Mouse (Mus musculus) neutrophil, adult 59 days (primary cell): ENCODE measurements around the gene Pltp. TPM values are rescaled to one million over a fixed set of nuclear protein-coding genes. Genes with fewer than 3 reads are reported as not detected.

Source experiments
- total RNA-seq, 2 experiments: library from RNA; stranded (reverse); gene quantifications; 1 replicate in 1 of 2; 2 replicates in 1 of 2; pipeline ENCODE4 v1.2.4; 2023

The Pltp gene
- 1 to 10 TPM; 5.4 to 5.7 TPM for total RNA-seq

GRCm38 (mm10) chr2:164857101-164857821, at the start of gene Pltp:
Gene Pltp (minus strand): TSS chr2:164857711.

DNA sequence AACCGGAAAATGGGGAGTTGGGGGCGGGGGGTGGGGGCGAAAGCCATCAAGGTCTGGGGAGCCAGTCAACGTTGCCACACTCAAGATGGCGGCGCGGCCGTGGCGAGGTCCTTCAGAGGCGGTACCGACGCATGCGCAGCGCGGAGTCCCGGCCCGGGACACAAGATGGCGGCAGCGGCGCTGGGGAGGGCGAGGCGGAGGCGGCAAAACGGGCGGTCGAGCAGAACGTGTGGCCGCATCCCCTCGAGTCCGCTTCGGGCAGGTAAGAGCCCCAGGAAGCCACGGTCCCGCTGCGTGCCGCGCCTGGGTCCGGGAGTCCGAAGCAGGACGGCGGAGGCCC, 21.7 kb upstream of the Pltp start, which contains the start of gene Pcif1:
Gene Pcif1 (plus strand): TSS at position 77 of the 340 bp plus-strand sequence.

GRCm38 (mm10) chr2:164833314-164833959, 24.1 kb downstream of the Pltp start, which contains the start of gene Neurl2:
Gene Neurl2 (minus strand): TSS chr2:164833456.

GRCm38 (mm10) chr2:164832748-164833301, 24.7 kb downstream of the Pltp start, which contains the start of gene Ctsa:
Gene Ctsa (plus strand): TSS chr2:164832873.

DNA sequence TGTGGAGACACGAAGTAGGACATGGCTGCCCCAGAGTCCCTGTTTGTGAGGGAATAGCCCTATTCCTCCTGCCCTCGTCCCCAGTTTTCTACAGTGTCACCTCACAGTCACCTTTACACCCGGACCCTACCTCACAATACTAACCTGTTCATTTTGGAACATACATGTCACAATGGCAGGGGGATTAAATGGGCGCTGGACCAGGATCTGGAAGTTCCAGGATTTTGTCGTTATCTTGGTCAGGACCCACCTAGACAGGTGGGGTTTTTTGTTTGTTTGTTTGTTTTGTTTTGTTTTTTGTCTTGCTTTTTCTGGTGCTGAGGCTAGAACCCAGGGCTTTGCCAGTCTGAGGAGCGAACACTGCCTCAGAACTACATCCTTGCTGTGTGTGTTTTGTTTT, 29.1 kb downstream of the Pltp start, which contains the start of gene Spata25:
Gene Spata25 (minus strand): TSS at position 101 of the 400 bp plus-strand sequence.

GRCm38 (mm10) chr2:164822636-164823165, 34.8 kb downstream of the Pltp start, which contains the start of gene Zswim1:
Gene Zswim1 (plus strand): TSS chr2:164822686.

DNA sequence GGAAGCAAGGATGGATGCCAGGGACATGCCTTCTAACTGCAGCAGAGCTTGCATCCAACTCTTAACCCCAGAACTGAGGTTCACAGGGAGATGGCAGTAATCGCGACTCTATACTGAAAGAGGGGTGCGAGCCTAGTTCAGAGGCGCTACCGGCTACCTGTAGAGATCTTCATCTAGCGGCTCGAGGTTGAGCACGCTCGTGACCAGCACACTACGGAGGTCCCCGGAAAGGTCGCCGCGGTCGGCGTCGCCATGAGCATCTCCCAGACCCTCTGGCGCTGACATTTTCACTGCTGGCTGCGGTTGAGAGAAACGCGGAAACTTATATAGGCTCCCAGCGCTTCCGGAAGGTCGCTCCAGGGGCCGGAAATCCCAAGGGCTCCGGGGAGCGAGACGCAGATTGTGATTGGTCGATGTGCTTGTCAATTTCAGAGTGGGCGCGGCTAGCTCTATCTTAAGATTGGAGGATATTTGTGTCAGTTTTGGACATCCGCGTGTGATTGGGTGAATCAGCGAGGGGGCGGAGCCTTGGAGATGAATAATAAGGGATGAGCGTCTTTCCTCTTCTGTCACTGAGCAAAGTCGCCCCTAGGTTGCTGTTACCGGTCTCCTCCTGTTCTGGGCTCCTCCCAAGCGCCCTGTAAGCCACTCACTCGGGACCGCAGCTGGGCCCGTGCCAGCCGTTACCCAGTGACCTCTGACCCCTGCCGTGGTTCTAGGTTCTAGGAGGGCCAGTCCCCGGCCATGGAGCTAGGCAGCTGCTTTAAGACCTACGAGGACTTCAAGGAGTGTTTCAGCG, 52.8 kb downstream of the Pltp start, which contains the start of the genes Acot8 and Zswim3:
Gene Acot8 (minus strand): TSS at position 350 of the 799 bp plus-strand sequence.
Gene Zswim3 (plus strand): TSS at position 566 of the 799 bp plus-strand sequence.

Other genes starting within 250 kb of the Pltp start
- not detected for gene Wfdc6b, start 244.2 kb downstream of the Pltp start, total RNA-seq
- not detected for gene Wfdc8, start 244.1 kb downstream of the Pltp start, total RNA-seq
- not detected for gene Wfdc16, start 218.9 kb downstream of the Pltp start, total RNA-seq
- 10 to 100 TPM in 1 of 2 experiments, 1 to 10 TPM in 1; 8.8 to 13.0 TPM for gene Wfdc10, start 201.7 kb downstream of the Pltp start, total RNA-seq
- not detected for gene Wfdc9, start 201.1 kb downstream of the Pltp start, total RNA-seq
- not detected for gene Wfdc11, start 183.6 kb downstream of the Pltp start, total RNA-seq
- not detected for gene Wfdc13, start 172.6 kb downstream of the Pltp start, total RNA-seq
- gene Spint4, start 159.2 kb downstream of the Pltp start, total RNA-seq: not detected
- gene Spint5, start 142.4 kb downstream of the Pltp start, total RNA-seq: not detected
- gene Wfdc3, start 111.8 kb downstream of the Pltp start, total RNA-seq: not detected
- 10 to 100 TPM; 32.0 to 40.8 TPM for gene Dnttip1, start 111.7 kb downstream of the Pltp start, total RNA-seq
- gene Ube2c, start 87.8 kb downstream of the Pltp start, total RNA-seq: 100 to 1,000 TPM; 109 to 112 TPM
- not detected for gene Tnnc2, start 77.7 kb downstream of the Pltp start, total RNA-seq
- gene Snx21, start 71.9 kb downstream of the Pltp start, total RNA-seq: 1 to 10 TPM; 2.9 to 3.7 TPM
- gene Acot8, start 52.8 kb downstream of the Pltp start, total RNA-seq: 10 to 100 TPM; 47.9 to 53.1 TPM
- 1 to 10 TPM; 3.1 to 3.2 TPM for gene Zswim3, start 52.6 kb downstream of the Pltp start, total RNA-seq
- 1 to 10 TPM; 3.2 to 5.0 TPM for gene Zswim1, start 35.0 kb downstream of the Pltp start, total RNA-seq
- not detected for gene Spata25, start 29.2 kb downstream of the Pltp start, total RNA-seq
- gene Ctsa, start 24.8 kb downstream of the Pltp start, total RNA-seq: 100 to 1,000 TPM; 141 to 211 TPM
- gene Neurl2, start 24.3 kb downstream of the Pltp start, total RNA-seq: 1 to 10 TPM; 1.7 to 3.7 TPM
- gene Pcif1, start 21.6 kb upstream of the Pltp start, total RNA-seq: 10 to 100 TPM; 55.4 to 63.3 TPM
- gene Zfp335, start 54.0 kb upstream of the Pltp start, total RNA-seq: 10 to 100 TPM; 31.0 TPM
- gene Mmp9, start 83.1 kb upstream of the Pltp start, total RNA-seq: 1,000 to 10,000 TPM; 1,995 to 2,087 TPM
- 1 to 10 TPM; 5.8 to 7.0 TPM for gene Slc12a5, start 103.1 kb upstream of the Pltp start, total RNA-seq
- 10 to 100 TPM; 17.1 to 22.2 TPM for gene Ncoa5, start 177.2 kb upstream of the Pltp start, total RNA-seq
- 1 to 10 TPM; 5.8 to 8.5 TPM for gene Cd40, start 197.9 kb upstream of the Pltp start, total RNA-seq
- gene 1700025C18Rik, start 233.0 kb upstream of the Pltp start, total RNA-seq: not detected